Mouse (Mus musculus): ENCODE measurements at regions not wholly inside any gene's neighbourhood (a gene's known extent, or its start where the extent isn't known, plus 50 kb on each side); places are given as distances from the start of the nearest gene placed in this dataset.
A peak's percentile ranks its signal among the peaks of the same experiment; 100 is the strongest.
"Not testable (repeated sequence)": the region's sequence is repeated elsewhere in the genome, so short reads cannot be mapped to it uniquely, and the experiment has no call there.

- H3K4me2 ChIP-seq = no peak overlapping the region
- H3K9ac ChIP-seq = no peak overlapping the region
- H3K4me1 ChIP-seq = 0 out of 2 replicates have a peak, but pooled peaks cover 5% of the 10 kb centered on the region
- H3K27ac ChIP-seq (replicated peaks) = peak overlapping the region; percentile 80
- no peaks in the 10 kb centered on the region for H3K27me3 ChIP-seq (replicated peaks)
- H3K36me3 ChIP-seq = no peaks in the 10 kb centered on the region
- no peaks in the 10 kb centered on the region for H3K9me3 ChIP-seq
- no peak for ATAC-seq (ENCODE audit: extremely low read depth, insufficient number of reproducible peaks, low FRiP score, low TSS enrichment)
- no peak overlapping the region for H3K4me3 ChIP-seq
- 67% methylated on average over 1 of the region's 1 CpGs for whole genome bisulfite sequencing
These were observed 115.7 kb downstream of the Pcdh18 start for GRCm38 (mm10) chr3:49641411-49641810.

GRCm38 (mm10) chr3:49638601-49639000 lies 118.5 kb downstream of the Pcdh18 start:
- H3K27ac ChIP-seq (replicated peaks) = no peak overlapping the region
- WGBS = 77% methylated on average over 2 of the region's 2 CpGs
- H3K4me3 ChIP-seq = no peak overlapping the region
- 0 out of 2 replicates have a peak, but pooled peaks cover 5% of the 10 kb centered on the region for H3K4me1 ChIP-seq
- no peak overlapping the region for H3K4me2 ChIP-seq
- no peaks in the 10 kb centered on the region for H3K27me3 ChIP-seq (replicated peaks)
- no peaks in the 10 kb centered on the region for H3K9me3 ChIP-seq
- no peak for ATAC-seq (ENCODE audit: extremely low read depth, insufficient number of reproducible peaks, low FRiP score, low TSS enrichment)
- no peaks in the 10 kb centered on the region for H3K36me3 ChIP-seq
- H3K9ac ChIP-seq = no peak overlapping the region

- no peak for ATAC-seq (ENCODE audit: extremely low read depth, insufficient number of reproducible peaks, low FRiP score, low TSS enrichment)
- Histone ChIP-seq H3K9ac (no peak overlapping the region), H3K4me1 (0 out of 2 replicates have a peak, but pooled peaks cover 5% of the 10 kb centered on the region), H3K4me2 (no peak overlapping the region), H3K36me3 (no peaks in the 10 kb centered on the region), H3K27ac (replicated peaks) (no peak overlapping the region), H3K9me3 (no peaks in the 10 kb centered on the region), H3K4me3 (no peak overlapping the region), H3K27me3 (replicated peaks) (no peaks in the 10 kb centered on the region)
- WGBS = 46% methylated on average over 2 of the region's 2 CpGs
These were observed 120.4 kb downstream of the Pcdh18 start for GRCm38 (mm10) chr3:49636676-49637075.

- Histone ChIP-seq H3K27me3 (replicated peaks) (no peaks in the 10 kb centered on the region), H3K4me2 (no peak overlapping the region), H3K27ac (replicated peaks) (no peak overlapping the region), H3K9me3 (0 out of 2 replicates have a peak, but pooled peaks cover 2% of the 10 kb centered on the region), H3K4me1 (peaks cover 8% of the 10 kb centered on the region), H3K36me3 (no peaks in the 10 kb centered on the region), H3K4me3 (no peak overlapping the region), H3K9ac (no peak overlapping the region)
- ATAC-seq (ENCODE audit: extremely low read depth, insufficient number of reproducible peaks, low FRiP score, low TSS enrichment) = no peak
- 57% methylated on average over 9 of the region's 9 CpGs for WGBS
These were observed 164.2 kb downstream of the Pcdh18 start for GRCm38 (mm10) chr3:49592706-49593451.

GRCm38 (mm10) chr3:49590234-49590633 lies 166.9 kb downstream of the Pcdh18 start:
- 0 out of 2 replicates have a peak, but pooled peaks cover 2% of the 10 kb centered on the region for H3K9me3 ChIP-seq
- no peak for ATAC-seq (ENCODE audit: extremely low read depth, insufficient number of reproducible peaks, low FRiP score, low TSS enrichment)
- peaks cover 12% of the 10 kb centered on the region for H3K4me1 ChIP-seq
- WGBS = 75% methylated on average over 2 of the region's 2 CpGs
- H3K9ac ChIP-seq = no peak overlapping the region
- no peak overlapping the region for H3K4me3 ChIP-seq
- H3K27me3 ChIP-seq (replicated peaks) = no peaks in the 10 kb centered on the region
- H3K27ac ChIP-seq (replicated peaks) = no peak overlapping the region
- no peaks in the 10 kb centered on the region for H3K36me3 ChIP-seq
- no peak overlapping the region for H3K4me2 ChIP-seq

- ATAC-seq (ENCODE audit: extremely low read depth, insufficient number of reproducible peaks, low FRiP score, low TSS enrichment) = no peak
- Histone ChIP-seq H3K4me2 (no peak overlapping the region), H3K27me3 (replicated peaks) (no peaks in the 10 kb centered on the region), H3K36me3 (no peaks in the 10 kb centered on the region), H3K9ac (no peak overlapping the region), H3K27ac (replicated peaks) (no peak overlapping the region), H3K4me3 (no peak overlapping the region), H3K4me1 (peaks cover 8% of the 10 kb centered on the region), H3K9me3 (0 out of 2 replicates have a peak, but pooled peaks cover 2% of the 10 kb centered on the region)
- 76% methylated on average over 6 of the region's 6 CpGs for WGBS
These were observed 170.5 kb downstream of the Pcdh18 start for GRCm38 (mm10) chr3:49586531-49587168.

GRCm38 (mm10) chr3:49585962-49586361 lies 171.2 kb downstream of the Pcdh18 start:
- not testable (repeated sequence) for H3K4me2 ChIP-seq; H3K9me3 ChIP-seq; H3K27ac ChIP-seq (replicated peaks); H3K27me3 ChIP-seq (replicated peaks); H3K36me3 ChIP-seq; H3K4me1 ChIP-seq; ATAC-seq (ENCODE audit: extremely low read depth, insufficient number of reproducible peaks, low FRiP score, low TSS enrichment); H3K4me3 ChIP-seq; H3K9ac ChIP-seq

GRCm38 (mm10) chr3:49566769-49567729 lies 190.1 kb downstream of the Pcdh18 start:
- 82% methylated on average over 8 of the region's 8 CpGs for WGBS
- no peaks in the 10 kb centered on the region for H3K4me1 ChIP-seq
- no peak overlapping the region for H3K9ac ChIP-seq
- no peaks in the 10 kb centered on the region for H3K36me3 ChIP-seq
- H3K27ac ChIP-seq (replicated peaks) = no peak overlapping the region
- H3K4me2 ChIP-seq = no peak overlapping the region
- no peak overlapping the region for H3K4me3 ChIP-seq
- ATAC-seq (ENCODE audit: extremely low read depth, insufficient number of reproducible peaks, low FRiP score, low TSS enrichment) = no peak
- H3K9me3 ChIP-seq = no peaks in the 10 kb centered on the region
- H3K27me3 ChIP-seq (replicated peaks) = no peaks in the 10 kb centered on the region

GRCm38 (mm10) chr3:49527642-49528041 lies 229.5 kb downstream of the Pcdh18 start:
- Histone ChIP-seq H3K9me3 (no peaks in the 10 kb centered on the region), H3K4me1 (no peaks in the 10 kb centered on the region), H3K4me3 (no peak overlapping the region), H3K4me2 (no peak overlapping the region), H3K27me3 (replicated peaks) (no peaks in the 10 kb centered on the region), H3K27ac (replicated peaks) (no peak overlapping the region), H3K36me3 (no peaks in the 10 kb centered on the region), H3K9ac (no peak overlapping the region)
- ATAC-seq (ENCODE audit: extremely low read depth, insufficient number of reproducible peaks, low FRiP score, low TSS enrichment) = no peak

GRCm38 (mm10) chr3:49520088-49520487 lies 237.0 kb downstream of the Pcdh18 start:
- H3K36me3 ChIP-seq = no peaks in the 10 kb centered on the region
- no peak overlapping the region for H3K9ac ChIP-seq
- H3K27me3 ChIP-seq (replicated peaks) = no peaks in the 10 kb centered on the region
- 58% methylated on average over 2 of the region's 2 CpGs for WGBS
- H3K27ac ChIP-seq (replicated peaks) = no peak overlapping the region
- no peaks in the 10 kb centered on the region for H3K4me1 ChIP-seq
- no peak for ATAC-seq (ENCODE audit: extremely low read depth, insufficient number of reproducible peaks, low FRiP score, low TSS enrichment)
- no peaks in the 10 kb centered on the region for H3K9me3 ChIP-seq
- no peak overlapping the region for H3K4me2 ChIP-seq
- H3K4me3 ChIP-seq = no peak overlapping the region

- no peaks in the 10 kb centered on the region for H3K9me3 ChIP-seq
- H3K27ac ChIP-seq (replicated peaks) = no peak overlapping the region
- H3K36me3 ChIP-seq = no peaks in the 10 kb centered on the region
- H3K4me2 ChIP-seq = no peak overlapping the region
- ATAC-seq (ENCODE audit: extremely low read depth, insufficient number of reproducible peaks, low FRiP score, low TSS enrichment) = no peak
- no peak overlapping the region for H3K4me3 ChIP-seq
- WGBS = 64% methylated on average over 6 of the region's 6 CpGs
- no peak overlapping the region for H3K9ac ChIP-seq
- H3K4me1 ChIP-seq = no peaks in the 10 kb centered on the region
- H3K27me3 ChIP-seq (replicated peaks) = no peaks in the 10 kb centered on the region
These were observed 252.5 kb downstream of the Pcdh18 start for GRCm38 (mm10) chr3:49504581-49504980.

Measured in heart, embryonic 13.5 days (tissue).